Mouse (Mus musculus) naive thymus-derived CD4-positive, alpha-beta T cell, adult 5 months (primary cell): Measurements from ENCODE around the gene Kpna3. TPM values are rescaled to one million over a fixed set of nuclear protein-coding genes. Genes with fewer than 3 reads are reported as not detected.

Source experiments
- polyA plus RNA-seq: library from polyadenylated mRNA; unstranded; fragments of 100-300 nt; shearing (Covaris generic); gene quantifications from one replicate; pipeline ENCODE4 v1.2.1, GENCODE M21; 2017

Gene Kpna3
- polyA plus RNA-seq: 39.3 TPM

GRCm38 (mm10) chr14:61439661-61440559, at the start of gene Kpna3:
Gene Kpna3 (minus strand): TSS chr14:61439874.

GRCm38 (mm10) chr14:61360131-61360980, 79.3 kb downstream of the Kpna3 start, which contains the start of gene Ebpl:
Gene Ebpl (minus strand): TSS chr14:61360439.

Other genes starting within 250 kb of the Kpna3 start
- gene Sgcg, start 181.4 kb downstream of the Kpna3 start, polyA plus RNA-seq: not detected
- 0.24 TPM for gene Arl11, start 130.1 kb downstream of the Kpna3 start, polyA plus RNA-seq
- 5.1 TPM for gene Ebpl, start 79.4 kb downstream of the Kpna3 start, polyA plus RNA-seq
- 18.9 TPM for gene Spryd7, start 117.0 kb upstream of the Kpna3 start, polyA plus RNA-seq
- gene Trim13, start 158.4 kb upstream of the Kpna3 start, polyA plus RNA-seq: 140 TPM
- 1.9 TPM for gene Kcnrg, start 167.6 kb upstream of the Kpna3 start, polyA plus RNA-seq